Mouse (Mus musculus) liver, embryonic 14.5 days (tissue): ENCODE measurements around the gene Hhipl1.

Experiments
- CTCF ChIP-seq: IDR thresholded peaks from 2 replicates; pipeline ENCODE4 v1.5.1; 2016; ENCODE audit warnings: antibody characterized with exemption, low read depth, control low read depth
- EP300 ChIP-seq: IDR thresholded peaks from 2 replicates; pipeline ENCODE4 v1.6.1; 2016; ENCODE audit warnings: antibody characterized with exemption, low read depth

- TF ChIP-seq CTCF (no peak), EP300 (no peak)
Measured at GRCm38 (mm10) chr12:108365868-108366267, 59.8 kb downstream of the Hhipl1 start.
